Mouse (Mus musculus) layer of hippocampus, adult 8-10 months (tissue): ENCODE results near the gene Mesd. TPM values are rescaled to one million over a fixed set of nuclear protein-coding genes. Genes with fewer than 3 reads are reported as not detected.
A peak's percentile ranks its signal among the peaks of the same experiment; 100 is the strongest.

Experiments
- DNase-seq, 2 experiments: peaks; one replicate each; pipeline ENCODE4 v3.0.0; 2022; ENCODE audit warnings: low spot score in 2 of 2
- total RNA-seq, 4 experiments: library from RNA; stranded (reverse); gene quantifications; 2 replicates each; pipeline ENCODE4 v1.2.4; 2022

The Mesd gene
- total RNA-seq = 10 to 100 TPM; 65.0 to 75.1 (median 68.2) TPM

DNA sequence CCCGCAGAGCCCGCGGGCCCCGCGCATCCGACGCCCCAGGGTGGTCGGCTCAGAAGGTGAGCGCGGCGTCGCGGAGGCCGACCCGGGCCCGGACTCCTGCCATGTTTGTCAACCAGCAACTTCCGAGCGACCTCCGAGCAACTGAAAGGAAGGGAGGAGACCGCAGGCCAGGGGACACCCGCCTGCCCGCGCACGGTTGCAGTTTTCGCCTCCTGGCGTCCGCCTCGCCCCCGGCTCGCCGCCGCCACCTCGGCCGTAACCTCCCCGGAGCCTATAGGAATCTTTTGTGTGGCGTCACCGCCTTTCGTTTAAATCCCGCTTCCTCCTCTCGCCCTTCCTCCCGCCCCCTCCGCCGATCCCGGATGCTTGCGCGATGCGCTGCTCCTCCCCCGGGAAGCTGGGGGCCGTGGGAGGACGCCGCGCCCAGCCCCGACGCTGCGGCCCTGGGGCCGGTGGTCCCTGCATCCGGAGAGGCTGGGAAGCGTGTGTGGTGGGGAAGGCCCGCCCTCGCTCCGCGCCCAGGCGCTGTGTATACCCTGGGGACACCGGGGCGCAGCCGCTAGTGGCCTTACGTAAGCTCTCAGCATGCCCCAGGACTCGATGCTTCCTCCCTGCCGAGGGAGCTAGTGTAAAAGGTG lies at the start of gene Mesd, which contains the start of gene Tlnrd1:
Gene Mesd (plus strand): TSS at position 446 of the 638 bp plus-strand sequence.
Gene Tlnrd1 (minus strand): TSS at position 285 of the 638 bp plus-strand sequence.
- peak; percentile 87 to 88 for DNase-seq

- no peak for DNase-seq
Measured at GRCm38 (mm10) chr7:83838525-83839224, 45.6 kb upstream of the Mesd start.

- no peak for DNase-seq
Measured at GRCm38 (mm10) chr7:83840076-83840475, 44.2 kb upstream of the Mesd start.

- DNase-seq = no peak
Measured at GRCm38 (mm10) chr7:83842486-83843259, 41.6 kb upstream of the Mesd start.

GRCm38 (mm10) chr7:83844807-83845206 lies 39.5 kb upstream of the Mesd start:
- no peak for DNase-seq

GRCm38 (mm10) chr7:83847187-83848075 lies 36.8 kb upstream of the Mesd start:
- DNase-seq = no peak

GRCm38 (mm10) chr7:83851569-83852380 lies 32.5 kb upstream of the Mesd start:
- DNase-seq = no peak

GRCm38 (mm10) chr7:83852381-83853380 lies 31.6 kb upstream of the Mesd start:
- no peak for DNase-seq

DNA sequence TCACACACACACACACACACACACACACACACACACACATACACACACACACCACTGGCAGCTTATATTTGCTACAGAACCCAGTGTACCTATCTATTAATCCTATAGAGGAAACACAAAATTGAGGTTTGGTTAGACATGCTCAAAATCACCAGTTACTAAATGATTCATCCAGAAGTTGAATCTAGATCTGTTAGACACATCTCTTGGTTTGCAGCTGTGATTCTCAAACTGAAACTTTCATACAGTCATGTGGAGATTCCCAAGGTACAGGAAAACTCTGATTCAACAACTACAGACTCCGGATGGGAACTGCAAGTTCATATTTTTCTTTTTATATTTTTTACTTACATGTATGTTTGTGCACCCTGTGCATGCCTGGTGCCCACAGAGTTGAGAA lies 29.1 kb upstream of the Mesd start:
- DNase-seq = no peak

DNA sequence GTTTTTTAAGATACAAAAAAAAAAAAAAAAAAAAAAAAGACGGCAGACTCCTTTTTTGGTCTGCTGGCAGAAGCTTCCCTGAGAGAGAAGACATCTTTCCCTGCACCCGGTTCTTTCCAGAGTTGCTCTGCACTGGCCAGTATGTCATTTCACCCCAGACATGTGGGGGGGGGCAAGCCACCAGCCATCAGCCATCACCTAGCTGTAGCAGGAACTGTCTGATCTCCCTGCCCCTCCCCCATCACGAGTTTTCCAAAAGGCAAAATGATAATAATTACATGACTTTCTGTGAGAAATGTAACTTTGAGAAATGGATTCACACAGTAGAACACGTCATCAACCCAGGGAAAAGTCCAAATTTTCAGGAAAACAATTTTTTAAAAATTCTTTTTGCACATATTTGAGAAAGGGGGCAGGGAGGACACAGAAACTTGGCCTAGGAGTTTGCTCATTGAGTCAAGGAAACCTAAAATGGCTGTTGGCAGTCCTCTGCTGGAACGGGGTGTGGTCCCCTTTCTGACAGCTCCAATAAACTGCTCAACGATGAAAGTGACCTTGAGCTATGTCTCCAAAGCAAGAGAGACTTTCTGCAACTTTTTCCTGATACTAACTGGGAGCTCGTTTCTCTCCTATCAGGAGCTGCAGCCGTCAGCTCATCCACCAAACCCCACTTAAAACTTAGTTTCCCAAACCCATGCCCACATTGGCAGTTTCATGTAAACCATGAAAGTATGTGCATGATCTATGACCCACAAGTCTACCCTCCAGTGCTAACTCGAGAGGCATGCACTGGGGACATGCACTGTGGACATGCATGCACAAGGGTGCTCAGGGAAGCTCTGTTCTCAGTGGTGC lies 27.7 kb upstream of the Mesd start:
- no peak for DNase-seq

DNA sequence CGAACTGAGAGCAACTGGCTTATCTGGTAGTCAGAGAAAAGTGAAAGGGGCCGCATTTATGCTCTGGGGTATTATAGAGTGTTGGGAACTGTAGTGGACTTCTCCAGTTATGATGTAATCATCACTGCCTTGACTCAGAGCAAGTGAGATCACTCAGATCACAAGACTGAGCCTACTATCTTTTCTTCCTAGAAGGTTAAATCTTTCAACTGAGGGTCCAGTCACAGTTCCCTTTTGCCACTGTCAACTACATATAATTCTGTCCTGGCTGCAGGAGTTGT lies 27.1 kb upstream of the Mesd start:
- DNase-seq = no peak

- no peak for DNase-seq
Measured at GRCm38 (mm10) chr7:83857921-83858320, 26.3 kb upstream of the Mesd start.

DNA sequence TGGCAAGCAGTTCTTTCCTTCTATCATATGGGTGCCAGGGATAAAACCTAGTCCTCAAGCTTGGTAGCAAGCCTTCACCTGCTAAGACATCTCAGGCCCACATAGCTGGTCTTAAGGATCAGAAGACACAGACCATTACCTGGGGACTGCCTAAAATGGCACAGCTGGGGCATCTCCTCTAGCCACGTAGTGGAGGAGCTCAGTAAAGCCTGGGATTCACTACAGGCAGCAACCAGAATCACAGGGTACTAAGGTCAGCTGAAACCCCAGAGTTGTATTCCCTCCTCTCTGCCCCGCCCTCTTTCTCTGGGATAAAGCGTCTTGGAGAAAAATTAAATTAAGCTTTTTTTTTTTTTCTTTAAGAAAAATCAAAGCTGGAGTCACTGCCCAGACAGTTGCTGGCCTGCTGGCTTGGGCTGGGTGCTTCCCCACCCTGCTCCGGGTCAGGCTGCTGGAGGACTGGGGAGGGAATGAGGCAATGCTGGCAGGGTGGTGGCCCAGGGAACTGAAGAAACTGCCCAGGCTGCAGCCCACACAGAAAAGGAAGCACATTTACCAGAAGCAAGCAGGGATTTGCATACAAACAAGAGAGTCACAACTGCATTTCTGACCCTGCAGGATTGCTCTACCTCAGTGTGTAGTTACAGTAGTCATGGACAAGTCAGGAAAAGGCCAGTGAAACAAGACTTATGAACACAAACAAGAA lies 24.7 kb upstream of the Mesd start:
- no peak for DNase-seq

DNA sequence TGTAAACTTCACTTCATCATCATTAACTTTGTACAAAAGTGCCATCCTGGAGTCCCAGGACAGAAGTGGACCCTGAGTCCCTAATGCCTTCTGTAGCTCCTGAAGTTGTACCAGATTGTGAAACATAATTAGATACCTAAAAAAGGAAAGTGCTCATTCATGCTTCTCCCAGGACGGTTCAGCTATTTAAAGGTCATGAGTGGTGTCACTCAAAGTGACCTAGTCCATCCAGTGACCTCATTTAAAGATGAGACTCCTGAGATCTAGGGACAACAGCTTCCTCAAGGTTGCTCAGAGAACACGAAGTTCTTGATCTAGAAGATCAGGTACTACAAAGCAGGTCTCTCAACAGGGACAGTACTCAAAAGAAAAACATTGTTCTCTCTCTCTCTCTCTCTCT lies 20.7 kb upstream of the Mesd start:
- no peak for DNase-seq

GRCm38 (mm10) chr7:83868200-83868599 lies 16.1 kb upstream of the Mesd start:
- DNase-seq = no peak

GRCm38 (mm10) chr7:83869839-83870543 lies 14.3 kb upstream of the Mesd start:
- DNase-seq = no peak

GRCm38 (mm10) chr7:83877088-83877487 lies 7.2 kb upstream of the Mesd start:
- no peak for DNase-seq
